In the genomic region with DNA sequence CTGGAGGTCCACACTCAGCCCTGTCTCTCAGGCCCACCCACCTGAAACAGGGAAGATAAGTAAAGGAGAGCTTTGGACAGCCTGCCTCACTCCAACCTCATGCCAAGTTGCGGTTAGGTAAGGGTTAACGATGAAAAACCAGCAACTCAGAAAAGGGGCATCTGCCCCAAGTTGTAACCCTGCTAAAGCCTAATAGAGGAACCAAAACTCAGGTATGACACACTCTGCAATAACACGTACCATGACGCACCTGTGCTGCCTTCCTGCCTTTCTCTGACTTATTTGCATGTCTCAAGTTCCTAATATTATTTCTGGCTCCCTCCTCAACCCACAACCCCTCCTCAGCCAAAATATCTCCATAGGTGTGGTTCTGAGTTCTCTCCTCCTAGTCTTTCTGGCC, we compare ENCODE assay signal across 23 mouse cellular contexts.
DNase-seq lines count a peak whose midpoint lies in the region; ATAC-seq lines count a peak whose summit lies in the region.
"Had no signal": no experiment of that assay in that cellular context is flagged by ENCODE, and none has a peak within 500 bp of the region (broad histone marks: within the 10 kb centered on the region; RNA-seq: fewer than 3 reads in every experiment).

No protein-coding gene starts in this region.

- DNase-seq in heart, adult 11 months: peak; percentile 77
- no peak for DNase-seq in heart, postnatal 14 days
- peak; percentile 30 to 43 for DNase-seq in spleen, adult 18-20 months
- no peak for DNase-seq in spleen, postnatal 4 days (ENCODE audit: low spot score in 2 of 2)
- peak; percentile 91 for DNase-seq in splenic B cell, adult 2 months (ENCODE audit: low read depth, low spot score)
- DNase-seq: adrenal gland, postnatal 36 days; cerebellum, adult 18-20 months; cerebellum, adult 9-10 months; cerebellum, postnatal 14 days; forebrain, postnatal 0 days; gastrocnemius, postnatal 25 days; heart, adult 2 months had no signal

- H3K4me1 ChIP-seq in hindbrain, embryonic 12.5 days: no peaks in the 10 kb centered on the region
- no peaks in the 10 kb centered on the region for H3K4me1 ChIP-seq in forebrain, embryonic 15.5 days
- H3K4me1 ChIP-seq: forebrain, embryonic 10.5 days; forebrain, embryonic 13.5 days; heart, embryonic 13.5 days; hindbrain, embryonic 13.5 days had no signal

- intact Hi-C loops in heart, postnatal 14 days (cut with DNase I): no loop called here

- ATAC-seq in neutrophil, adult 5-6 weeks (ENCODE audit: extremely low read depth, insufficient number of reproducible peaks, low FRiP score, poor library complexity, severe bottlenecking): peak; percentile 97
- ATAC-seq in hindbrain, embryonic 12.5 days (ENCODE audit: low FRiP score): no peak
- ATAC-seq in forebrain, embryonic 15.5 days (replicated peaks): no peak
- ATAC-seq: activated CD4-positive, CD25-positive, alpha-beta regulatory T cell, adult 4 months; CD4-positive, CD25-positive, alpha-beta regulatory T cell, adult 4 months; forebrain, embryonic 13.5 days; forebrain, postnatal 0 days; hindbrain, embryonic 16.5 days had no signal

- no peak overlapping the region for H3K4me3 ChIP-seq in hindbrain, embryonic 12.5 days
- no peak overlapping the region for H3K4me3 ChIP-seq in forebrain, embryonic 15.5 days
- H3K4me3 ChIP-seq: forebrain, embryonic 10.5 days; forebrain, embryonic 13.5 days; heart, adult 2 months; heart, embryonic 10.5 days; heart, embryonic 13.5 days; hindbrain, embryonic 13.5 days had no signal

- WGBS in hindbrain, embryonic 12.5 days: 97% methylated on average over 4 of the region's 4 CpGs
- WGBS in forebrain, embryonic 15.5 days: 93% methylated on average over 4 of the region's 4 CpGs

- no peak overlapping the region for H3K9ac ChIP-seq in hindbrain, embryonic 12.5 days
- H3K9ac ChIP-seq in forebrain, embryonic 15.5 days (replicated peaks): no peak overlapping the region
- H3K9ac ChIP-seq: forebrain, embryonic 13.5 days; forebrain, postnatal 0 days; heart, embryonic 13.5 days; hindbrain, embryonic 13.5 days had no signal

- peaks cover 7% of the 10 kb centered on the region; the same call in 1 of the 2 replicates for H3K9me3 ChIP-seq in hindbrain, embryonic 12.5 days (replicated peaks)
- peaks cover 4% of the 10 kb centered on the region; the same call in 1 of the 2 replicates for H3K9me3 ChIP-seq in forebrain, embryonic 15.5 days
- H3K9me3 ChIP-seq: heart, embryonic 10.5 days had no signal

- H3K36me3 ChIP-seq in splenic B cell, adult 2 months (ENCODE audit: control insufficient read depth, insufficient read depth, low read length, poor library complexity, severe bottlenecking): no peaks in the 10 kb centered on the region
- no peaks in the 10 kb centered on the region for H3K36me3 ChIP-seq in hindbrain, embryonic 12.5 days
- no peaks in the 10 kb centered on the region for H3K36me3 ChIP-seq in forebrain, embryonic 15.5 days
- H3K36me3 ChIP-seq: forebrain, embryonic 10.5 days; heart, embryonic 10.5 days; heart, embryonic 13.5 days; hindbrain, embryonic 13.5 days had no signal

- no peak overlapping the region for H3K27ac ChIP-seq in hindbrain, embryonic 12.5 days
- no peak overlapping the region for H3K27ac ChIP-seq in forebrain, embryonic 15.5 days (replicated peaks)
- H3K27ac ChIP-seq: forebrain, embryonic 10.5 days; forebrain, embryonic 13.5 days; heart, adult 2 months; heart, embryonic 13.5 days; hindbrain, embryonic 13.5 days had no signal

- no peaks in the 10 kb centered on the region for H3K27me3 ChIP-seq in splenic B cell, adult 2 months (ENCODE audit: control insufficient read depth, insufficient read depth, low read length, poor library complexity, severe bottlenecking)
- H3K27me3 ChIP-seq in hindbrain, embryonic 12.5 days: no peaks in the 10 kb centered on the region
- no peaks in the 10 kb centered on the region for H3K27me3 ChIP-seq in forebrain, embryonic 15.5 days
- H3K27me3 ChIP-seq: forebrain, embryonic 13.5 days; heart, embryonic 13.5 days; hindbrain, embryonic 13.5 days had no signal

- no peak overlapping the region for H3K4me2 ChIP-seq in hindbrain, embryonic 12.5 days (replicated peaks)
- H3K4me2 ChIP-seq in forebrain, embryonic 15.5 days (replicated peaks): no peak overlapping the region
- H3K4me2 ChIP-seq: forebrain, embryonic 13.5 days; heart, embryonic 13.5 days; hindbrain, embryonic 13.5 days had no signal

Comparison
In these comparisons a context has a peak if more than half of its experiments do, and no peak if none do; other contexts are left out.
1. DNase-seq: peak in heart, adult 11 months (single experiment), spleen, adult 18-20 months (2 of 2) and splenic B cell, adult 2 months (single experiment); none in heart, postnatal 14 days (0 of 2) and spleen, postnatal 4 days (0 of 2).